Mouse (Mus musculus) splenic B cell, adult 2 months (primary cell): Measurements from ENCODE around the gene Galnt3.
A peak's percentile ranks its signal among the peaks of the same experiment; 100 is the strongest.

Experiments used
- DNase-seq: peaks from one replicate; pipeline ENCODE4 v3.0.0-alpha.2; 2011; ENCODE audit warnings: low read depth, low spot score
- H3K27me3 ChIP-seq: 2 replicates; pipeline ENCODE4 v1.6.1; 2012; ENCODE audit warnings: mild to moderate bottlenecking, low read length, moderate library complexity, mixed read lengths; ENCODE audit not compliant: control insufficient read depth, poor library complexity, insufficient read depth, severe bottlenecking
- H3K36me3 ChIP-seq: 2 replicates; pipeline ENCODE4 v1.6.1; 2012; ENCODE audit warnings: mild to moderate bottlenecking, low read length, moderate library complexity, mixed read lengths; ENCODE audit not compliant: control insufficient read depth, poor library complexity, insufficient read depth, severe bottlenecking

The Galnt3 gene

DNA sequence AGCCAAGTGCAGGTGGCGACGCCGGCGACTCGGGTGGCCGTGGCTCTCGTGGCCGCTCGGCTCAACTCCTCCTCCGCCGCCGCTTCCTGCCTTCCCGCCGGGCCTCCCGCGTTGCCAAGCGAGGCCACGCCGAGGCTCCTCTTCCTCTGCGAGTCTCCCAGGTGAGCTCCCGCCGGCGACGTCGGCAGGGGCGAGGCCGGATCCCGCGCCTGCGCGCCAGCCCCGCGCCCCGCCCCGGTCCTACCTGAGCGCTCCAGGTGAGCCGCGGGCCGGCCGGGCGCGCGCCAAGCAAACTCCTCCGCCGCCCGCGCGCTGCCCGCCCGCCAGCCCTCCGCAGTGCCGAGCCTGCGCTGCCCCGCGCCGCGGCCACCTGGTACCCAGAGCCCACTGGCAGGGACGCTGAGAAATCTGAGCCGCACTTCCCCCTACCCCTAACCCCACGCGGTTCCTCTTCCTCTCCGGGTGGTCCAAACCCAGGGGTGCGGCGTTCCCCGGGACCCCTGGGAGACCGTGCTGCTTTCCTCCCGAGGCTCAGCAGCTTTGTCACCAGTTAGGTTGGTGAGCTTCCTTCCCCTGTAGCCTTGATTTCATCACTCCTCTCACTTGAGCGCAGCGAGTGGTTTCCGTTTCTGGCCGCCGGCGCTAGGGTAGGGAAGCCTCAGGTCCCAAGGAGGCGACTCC lies at the start of gene Galnt3:
TSS of gene Galnt3 (minus strand) at position 404 of the 681 bp plus-strand sequence.
- Histone ChIP-seq H3K27me3 (peaks cover 5% of the 10 kb centered on the region; the same call in 1 of the 2 replicates), H3K36me3 (no peaks in the 10 kb centered on the region)
- DNase-seq: peak; percentile 6

DNA sequence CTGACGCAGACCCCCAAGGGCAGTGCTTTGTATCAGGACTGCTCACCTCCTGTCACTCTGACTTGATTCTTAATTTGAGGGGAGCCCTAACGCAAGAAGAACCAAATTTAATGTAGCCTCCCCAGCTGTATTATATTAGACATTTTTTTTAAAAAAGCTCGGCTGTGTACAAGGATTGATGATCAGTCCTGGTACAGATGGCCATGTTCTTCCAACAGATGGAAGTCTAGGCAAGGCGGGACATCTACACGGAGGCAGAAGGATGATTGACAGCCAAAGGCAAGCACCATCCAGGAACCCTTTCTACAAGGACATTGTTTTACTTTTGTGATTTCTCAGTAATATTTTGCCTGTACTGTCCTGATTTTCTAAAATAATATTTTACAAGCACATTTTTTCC lies 48.3 kb upstream of the Galnt3 start:
- no peaks in the 10 kb centered on the region for H3K36me3 ChIP-seq
- no peaks in the 10 kb centered on the region for H3K27me3 ChIP-seq
- no peak for DNase-seq

DNA sequence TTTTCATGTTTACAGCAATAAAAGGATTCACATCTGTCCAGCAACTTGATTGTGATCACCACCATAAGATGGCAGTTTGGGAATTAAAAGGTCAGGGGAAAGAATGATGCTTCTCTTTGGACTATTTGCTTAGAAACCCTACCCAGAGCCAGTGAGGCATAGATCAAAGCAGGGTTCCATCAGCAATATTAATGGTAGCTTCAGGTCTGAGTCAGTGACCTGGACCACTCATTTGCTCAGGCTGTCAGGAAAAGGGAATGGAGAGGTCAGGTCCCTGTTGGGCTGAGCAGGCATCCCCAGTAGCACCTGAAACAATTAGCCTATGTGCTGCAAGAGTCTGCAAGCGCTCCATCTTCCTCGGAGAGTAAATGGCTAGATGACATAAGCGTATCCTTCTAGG lies 46.8 kb upstream of the Galnt3 start:
- no peaks in the 10 kb centered on the region for H3K27me3 ChIP-seq
- DNase-seq: no peak
- no peaks in the 10 kb centered on the region for H3K36me3 ChIP-seq

DNA sequence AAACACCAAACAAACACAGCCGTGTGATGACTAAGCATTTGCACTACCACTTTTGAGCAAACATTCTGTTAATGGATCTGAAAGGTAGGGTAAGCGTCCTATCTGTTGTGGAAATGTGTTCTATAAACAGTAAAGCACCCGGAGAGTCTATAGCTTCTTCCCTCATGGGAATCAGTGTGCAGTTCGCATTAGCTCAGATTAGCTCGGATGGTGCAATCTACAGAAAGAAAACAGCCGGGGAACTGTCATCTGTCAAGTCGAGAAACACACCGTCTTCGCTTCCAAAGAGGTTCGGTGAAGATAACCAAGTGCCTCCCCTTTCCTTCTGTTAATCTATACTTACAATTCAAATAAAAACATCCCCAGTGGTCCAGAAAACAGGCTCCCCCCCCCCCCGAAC lies 45.9 kb upstream of the Galnt3 start:
- DNase-seq: no peak
- no peaks in the 10 kb centered on the region for H3K36me3 ChIP-seq
- no peaks in the 10 kb centered on the region for H3K27me3 ChIP-seq

DNA sequence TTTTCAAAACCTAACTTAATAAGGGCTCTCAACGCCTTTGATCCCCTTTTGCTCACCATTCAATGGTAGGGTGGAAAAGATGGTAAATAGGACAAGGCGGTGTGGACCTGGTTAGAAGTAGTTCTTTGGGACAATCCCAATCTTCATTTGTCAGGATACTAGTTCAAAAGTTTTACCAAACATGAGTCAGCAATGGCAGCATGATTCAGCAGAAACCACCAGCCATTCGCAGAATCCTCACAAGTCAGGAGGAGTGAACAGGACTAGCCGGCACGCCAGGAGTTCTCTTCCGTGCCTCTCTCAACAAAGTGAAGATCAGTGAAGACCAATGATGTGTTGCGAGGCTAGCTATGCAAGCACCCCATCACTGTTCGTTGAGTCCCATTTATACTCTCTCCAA lies 40.2 kb upstream of the Galnt3 start:
- no peak for DNase-seq
- Histone ChIP-seq H3K36me3 (no peaks in the 10 kb centered on the region), H3K27me3 (no peaks in the 10 kb centered on the region)

DNA sequence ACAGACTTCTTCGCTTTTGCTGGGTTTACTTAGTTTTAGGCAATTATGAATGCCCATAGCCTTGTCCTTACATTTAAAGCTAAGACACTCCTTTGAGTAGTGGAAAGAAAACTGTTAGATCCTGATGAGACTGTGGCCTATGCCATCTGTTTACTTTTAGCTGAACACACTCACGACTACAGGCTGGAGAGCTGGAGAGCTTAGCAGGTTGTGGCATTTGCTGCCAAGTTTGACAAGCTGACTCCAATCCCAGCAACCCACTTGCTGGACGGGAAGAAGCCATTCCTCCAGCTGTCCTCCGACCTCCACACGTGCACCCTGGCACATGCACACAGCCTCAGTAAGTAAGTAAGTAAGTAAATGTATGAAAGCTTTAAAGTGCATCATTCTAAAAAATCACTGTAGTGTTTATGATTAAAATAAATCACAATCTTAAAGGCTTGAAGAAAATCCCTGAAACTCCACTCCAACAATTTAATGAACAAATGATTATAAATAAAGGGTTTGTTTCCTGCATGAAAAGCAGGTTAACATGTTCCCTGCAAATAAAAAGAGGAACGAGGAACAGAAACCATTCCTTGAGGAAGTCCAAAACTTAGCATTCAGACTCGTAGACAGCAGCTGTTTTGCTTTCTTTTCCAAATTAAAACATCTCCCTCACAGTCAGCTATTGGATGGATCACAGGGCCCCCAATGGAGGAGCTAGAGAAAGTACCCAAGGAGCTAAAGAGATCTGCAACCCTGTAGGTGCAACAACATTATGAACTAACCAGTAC lies 33.5 kb upstream of the Galnt3 start:
- no peak for DNase-seq
- Histone ChIP-seq H3K27me3 (no peaks in the 10 kb centered on the region), H3K36me3 (no peaks in the 10 kb centered on the region)

DNA sequence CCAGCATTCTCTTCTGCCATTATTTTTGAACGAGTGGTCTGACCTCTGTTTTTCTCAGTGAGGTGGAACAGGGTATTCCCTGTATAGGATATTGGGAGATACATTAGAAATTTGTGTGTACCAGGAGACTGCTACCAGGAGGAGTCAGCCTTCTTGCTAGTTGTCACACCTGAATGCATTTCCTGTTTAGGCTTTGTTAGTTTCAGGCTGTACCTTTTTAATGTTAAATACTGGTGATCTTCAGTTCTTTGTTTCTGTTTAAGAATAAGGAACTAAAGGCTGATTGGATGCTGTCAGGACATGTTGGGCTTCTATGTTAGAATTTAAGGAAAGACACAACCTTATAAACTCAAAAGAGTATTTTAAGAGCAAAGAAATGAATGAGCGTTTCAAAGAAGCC lies 26.6 kb upstream of the Galnt3 start:
- no peak for DNase-seq
- no peaks in the 10 kb centered on the region for H3K36me3 ChIP-seq

DNA sequence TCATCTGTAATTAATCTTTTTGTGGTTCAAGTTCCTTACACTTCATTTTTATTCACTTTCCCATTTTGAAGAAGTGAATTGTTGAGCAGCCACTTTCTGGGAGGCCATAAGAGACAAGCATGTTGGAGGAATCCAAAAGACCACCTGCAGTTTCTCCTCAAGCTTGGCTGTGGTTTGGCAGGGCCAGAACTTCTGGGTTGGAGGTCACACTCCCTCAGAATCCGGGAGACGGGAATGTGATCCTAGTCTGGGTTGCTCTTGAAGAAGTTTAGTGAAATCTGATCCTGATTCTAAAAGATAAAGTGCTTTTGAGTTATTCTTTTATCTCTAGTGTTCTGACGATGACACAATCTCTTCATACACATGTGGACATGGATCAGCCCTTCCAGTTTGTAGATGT lies 25.7 kb upstream of the Galnt3 start:
- H3K36me3 ChIP-seq: no peaks in the 10 kb centered on the region
- H3K27me3 ChIP-seq: no peaks in the 10 kb centered on the region
- DNase-seq: no peak

More for the DNA sequence above, 26.6 kb upstream of the Galnt3 start:
- no peaks in the 10 kb centered on the region for H3K27me3 ChIP-seq

DNA sequence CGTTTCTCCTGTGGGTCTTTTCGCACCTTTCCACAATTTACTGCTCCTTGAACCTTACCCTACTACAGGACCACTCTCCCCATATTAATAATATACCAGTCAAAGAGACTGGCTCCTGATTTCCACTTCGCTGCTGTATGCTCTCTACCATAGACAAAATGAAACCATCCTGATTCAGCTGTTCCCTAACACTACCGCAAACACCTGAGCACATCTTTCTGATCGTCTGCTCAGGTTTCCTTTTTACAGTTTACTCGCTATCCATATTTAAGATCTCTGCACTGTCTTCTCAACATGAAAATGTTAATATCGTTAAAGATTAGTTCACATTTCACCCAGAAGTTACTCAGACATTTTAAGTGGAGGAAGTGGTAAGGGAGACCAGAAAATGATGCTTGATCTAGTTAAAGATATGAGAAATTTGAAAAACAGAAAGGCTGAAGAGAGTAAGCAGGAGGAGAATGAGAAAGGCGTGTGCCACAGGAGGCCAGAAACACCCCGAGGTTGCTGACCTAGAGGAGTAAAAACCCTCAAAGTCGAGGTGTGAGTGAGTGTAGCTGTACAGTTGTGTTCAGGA lies 23.9 kb upstream of the Galnt3 start:
- H3K27me3 ChIP-seq: no peaks in the 10 kb centered on the region
- no peak for DNase-seq
- no peaks in the 10 kb centered on the region for H3K36me3 ChIP-seq

DNA sequence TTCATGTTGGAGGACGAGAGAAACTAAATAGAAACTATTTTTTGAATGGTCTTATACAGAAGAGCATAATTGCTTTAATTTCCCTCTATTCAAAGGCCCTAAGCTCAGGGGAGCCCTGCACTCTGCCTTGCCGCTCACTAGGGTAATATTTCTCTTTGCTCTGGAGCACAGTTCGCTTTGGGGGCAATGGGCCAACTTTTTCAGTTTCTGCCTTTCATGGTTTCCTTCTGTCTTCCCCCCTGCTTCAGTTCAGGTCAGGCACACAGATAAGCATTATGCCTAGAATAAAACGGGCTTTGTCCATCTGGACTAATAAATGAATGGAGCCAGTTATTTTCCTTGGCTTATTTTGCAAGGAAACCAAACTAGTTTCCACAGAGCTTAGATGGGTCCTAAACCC lies 21.7 kb upstream of the Galnt3 start:
- no peaks in the 10 kb centered on the region for H3K36me3 ChIP-seq
- H3K27me3 ChIP-seq: no peaks in the 10 kb centered on the region
- no peak for DNase-seq

DNA sequence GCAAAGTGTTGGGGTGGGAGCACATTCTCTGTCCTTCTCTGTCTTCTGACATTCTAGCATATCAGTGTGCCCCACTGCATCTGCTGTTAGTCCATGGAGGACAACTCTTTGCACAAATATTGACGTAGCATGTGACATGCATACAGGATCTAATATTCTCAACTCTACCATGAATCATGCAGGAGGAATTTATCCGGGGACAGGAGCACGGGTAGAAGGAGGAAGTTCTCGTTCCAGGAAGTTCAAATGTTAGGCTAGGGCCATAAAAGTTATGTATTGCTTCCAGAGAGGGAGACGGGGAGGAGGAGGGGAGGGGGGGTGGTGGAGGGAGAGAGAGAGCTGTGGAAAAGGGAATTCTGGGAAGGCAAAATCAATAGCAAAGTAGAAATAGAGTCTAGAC lies 20.0 kb upstream of the Galnt3 start:
- Histone ChIP-seq H3K27me3 (no peaks in the 10 kb centered on the region), H3K36me3 (no peaks in the 10 kb centered on the region)
- no peak for DNase-seq

DNA sequence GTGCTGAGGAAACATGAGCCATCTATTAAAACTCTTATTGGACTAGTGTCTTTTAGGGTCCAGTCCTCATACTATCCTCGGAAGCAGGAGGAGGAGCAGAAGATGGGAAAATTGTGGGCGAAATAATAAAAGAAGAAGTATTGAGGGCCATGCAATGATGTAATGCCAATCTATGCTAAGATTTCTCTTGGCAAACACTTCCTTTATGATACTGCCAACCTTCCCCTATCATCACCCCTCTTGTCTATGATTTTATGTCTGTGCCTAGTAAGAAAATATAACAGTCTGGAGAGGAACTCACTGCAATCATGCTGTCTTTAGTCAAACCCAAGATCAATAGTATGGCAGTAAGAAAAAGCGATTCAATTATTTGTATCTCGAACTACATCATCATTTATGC lies 18.5 kb upstream of the Galnt3 start:
- Histone ChIP-seq H3K27me3 (no peaks in the 10 kb centered on the region), H3K36me3 (no peaks in the 10 kb centered on the region)
- DNase-seq: no peak

DNA sequence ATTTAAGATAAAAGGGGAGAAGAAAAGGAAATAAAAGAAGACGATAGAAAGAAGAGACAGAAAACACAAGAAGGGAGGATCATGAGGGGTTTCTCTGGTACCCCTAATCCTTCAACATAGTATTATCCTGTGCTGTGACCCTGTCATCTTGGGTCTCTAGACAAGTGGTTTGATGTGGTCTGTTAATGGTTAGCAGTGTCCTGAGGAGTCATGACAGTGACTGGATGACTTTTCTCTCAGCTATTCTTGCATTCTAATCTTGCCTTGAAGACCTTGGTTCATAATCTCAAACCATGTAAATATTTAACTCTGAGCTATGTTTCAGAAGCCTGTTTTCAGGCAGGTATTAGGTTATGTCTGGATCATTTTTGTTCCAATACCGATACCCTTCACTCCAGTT lies 17.9 kb upstream of the Galnt3 start:
- no peak for DNase-seq
- Histone ChIP-seq H3K27me3 (no peaks in the 10 kb centered on the region), H3K36me3 (no peaks in the 10 kb centered on the region)

DNA sequence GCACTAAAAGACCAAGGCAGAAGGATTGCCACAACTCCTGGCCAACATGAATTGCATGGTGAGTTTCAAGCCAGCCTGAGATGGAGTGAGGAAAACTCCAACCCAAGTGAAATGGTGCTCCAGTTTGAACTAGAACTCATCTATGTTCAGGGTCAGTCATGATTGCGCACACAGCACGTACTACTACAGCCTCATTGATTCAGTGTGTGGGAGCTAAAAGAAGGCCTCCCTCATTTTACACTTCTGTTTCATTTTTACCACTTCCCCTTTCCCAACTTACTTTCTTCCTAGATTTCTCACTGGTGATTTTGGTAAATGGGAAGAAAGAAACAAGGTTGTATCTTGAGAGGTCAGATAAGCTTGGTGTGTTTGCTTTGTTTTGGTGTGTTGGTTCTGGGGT lies 17.5 kb upstream of the Galnt3 start:
- H3K27me3 ChIP-seq: no peaks in the 10 kb centered on the region
- H3K36me3 ChIP-seq: no peaks in the 10 kb centered on the region
- no peak for DNase-seq

DNA sequence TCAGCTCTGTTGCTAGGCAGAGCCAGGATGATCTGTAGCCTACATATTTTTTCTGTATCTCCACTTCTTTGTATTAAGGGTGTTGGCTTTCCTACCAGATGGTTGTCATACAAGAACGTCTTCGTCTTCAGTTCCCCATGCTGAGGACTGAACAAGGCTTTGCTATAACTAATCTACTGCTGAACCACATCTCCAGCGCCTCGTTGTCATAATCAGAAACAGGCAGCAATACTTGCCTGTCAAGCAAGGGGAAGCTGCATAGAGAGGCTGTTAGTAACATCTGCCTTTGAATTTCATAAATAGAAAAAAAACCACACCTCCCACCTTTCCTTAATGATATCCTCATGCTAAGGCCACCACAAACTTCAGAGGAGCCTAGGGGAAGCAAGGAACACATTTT lies 15.5 kb upstream of the Galnt3 start:
- no peak for DNase-seq
- Histone ChIP-seq H3K36me3 (no peaks in the 10 kb centered on the region), H3K27me3 (no peaks in the 10 kb centered on the region)
